Mouse (Mus musculus) megakaryocyte, adult 5-6 weeks (primary cell): ENCODE data around the gene Trpv4. TPM values are rescaled to one million over a fixed set of nuclear protein-coding genes. Genes with fewer than 3 reads are reported as not detected.

Source experiments
- ATAC-seq: 2 replicates; pipeline ENCODE4 v1.8.0; 2016; ENCODE audit warnings: mild to moderate bottlenecking, inconsistent platforms; ENCODE audit not compliant: poor library complexity, severe bottlenecking
- total RNA-seq, 2 experiments: library from RNA; stranded (forward) in 1 of 2; stranded (reverse) in 1 of 2; fragments of 153-499, 151-499 nt in 1 of 2; fragments of 221-1000, 200-1000 nt in 1 of 2; gene quantifications; 2 replicates each; pipeline versions ENCODE4 v1.2.3 to v1.2.4; 2015 to 2017

The Trpv4 gene
- total RNA-seq (2015): 1.5 TPM in 2 replicates
- total RNA-seq (2017): 0.94 and 1.8 TPM in 2 replicates

GRCm38 (mm10) chr5:114658255-114658654 lies at the start of gene Trpv4:
Gene Trpv4, minus strand, starts transcription at chr5:114658421.
- ATAC-seq: no peak

- ATAC-seq: peak; percentile 90
Observed at GRCm38 (mm10) chr5:114707265-114708068, 49.2 kb upstream of the Trpv4 start, which contains the start of gene Tchp. Gene Tchp, plus strand, starts transcription at chr5:114707760.

- ATAC-seq: peak; percentile 31; the same call in 1 of the 2 replicates
Observed at GRCm38 (mm10) chr5:114702403-114703392, 44.5 kb upstream of the Trpv4 start.

- peak; percentile 93 for ATAC-seq
Observed at GRCm38 (mm10) chr5:114699015-114699414, 40.8 kb upstream of the Trpv4 start.

GRCm38 (mm10) chr5:114698044-114698746 lies 40.0 kb upstream of the Trpv4 start:
- ATAC-seq: no peak

GRCm38 (mm10) chr5:114696939-114697338 lies 38.7 kb upstream of the Trpv4 start:
- ATAC-seq: no peak

- ATAC-seq: no peak
Observed at GRCm38 (mm10) chr5:114695775-114696174, 37.6 kb upstream of the Trpv4 start.

GRCm38 (mm10) chr5:114690633-114691567 lies 32.7 kb upstream of the Trpv4 start, which contains the start of gene Gltp:
Gene Gltp, minus strand, starts transcription at chr5:114690984.
- ATAC-seq: peak; percentile 97

GRCm38 (mm10) chr5:114689700-114690366 lies 31.6 kb upstream of the Trpv4 start:
- ATAC-seq: peak; percentile 23

GRCm38 (mm10) chr5:114688703-114689102 lies 30.5 kb upstream of the Trpv4 start:
- ATAC-seq: no peak

- no peak for ATAC-seq
Observed at GRCm38 (mm10) chr5:114687901-114688300, 29.7 kb upstream of the Trpv4 start.

GRCm38 (mm10) chr5:114686726-114687210 lies 28.5 kb upstream of the Trpv4 start:
- ATAC-seq: no peak

- no peak for ATAC-seq
Observed at GRCm38 (mm10) chr5:114685986-114686385, 27.8 kb upstream of the Trpv4 start.

GRCm38 (mm10) chr5:114681717-114682116 lies 23.5 kb upstream of the Trpv4 start:
- ATAC-seq: peak; percentile 63

GRCm38 (mm10) chr5:114680676-114681285 lies 22.6 kb upstream of the Trpv4 start:
- peak; percentile 56 for ATAC-seq

GRCm38 (mm10) chr5:114679841-114680591 lies 21.8 kb upstream of the Trpv4 start:
- no peak for ATAC-seq

- ATAC-seq: no peak
Observed at GRCm38 (mm10) chr5:114674594-114674993, 16.4 kb upstream of the Trpv4 start.

GRCm38 (mm10) chr5:114673114-114673513 lies 14.9 kb upstream of the Trpv4 start:
- ATAC-seq: no peak
